Mouse (Mus musculus) G1E (cell line): ENCODE measurements around the gene Gps1. TPM values are rescaled to one million over a fixed set of nuclear protein-coding genes. Genes with fewer than 3 reads are reported as not detected.

Experiments
- ATAC-seq: 2 replicates; pipeline ENCODE4 v1.8.0; 2016; ENCODE audit warnings: mild to moderate bottlenecking; ENCODE audit not compliant: insufficient number of reproducible peaks, poor library complexity, low FRiP score, severe bottlenecking; ENCODE audit errors: extremely low read depth
- DNase-seq: peaks from one replicate; pipeline ENCODE4 v3.0.0; 2012; ENCODE audit warnings: low spot score
- H3K27me3 ChIP-seq: 2 replicates; pipeline ENCODE4 v1.6.1; 2012; ENCODE audit warnings: mild to moderate bottlenecking, low read length, inconsistent platforms; ENCODE audit not compliant: insufficient read depth
- H3K36me3 ChIP-seq: replicated peaks from 2 replicates; pipeline ENCODE3; 2012; ENCODE audit warnings: mild to moderate bottlenecking, inconsistent platforms
- H3K4me1 ChIP-seq: 2 replicates; pipeline ENCODE4 v1.6.1; 2012; ENCODE audit warnings: low read depth, low read length, inconsistent platforms, mixed read lengths; ENCODE audit not compliant: insufficient read depth
- H3K4me3 ChIP-seq: 2 replicates; pipeline ENCODE4 v1.5.1; 2012; ENCODE audit warnings: low read depth, mild to moderate bottlenecking, inconsistent platforms, low read length, moderate library complexity, mixed read lengths
- H3K9me3 ChIP-seq: replicated peaks from 2 replicates; pipeline ENCODE4 v1.6.1; 2012; ENCODE audit warnings: inconsistent platforms
- CTCF ChIP-seq: IDR thresholded peaks from 2 replicates; pipeline ENCODE4 v1.5.1; 2012; ENCODE audit warnings: low read depth, low read length, inconsistent platforms, mixed read lengths
- GATA1 ChIP-seq: IDR thresholded peaks from 2 replicates; pipeline ENCODE4 v1.6.1; 2012; ENCODE audit warnings: borderline replicate concordance, low read length, inconsistent platforms, mixed read lengths
- GATA2 ChIP-seq: IDR thresholded peaks from 2 replicates; pipeline ENCODE4 v1.6.1; 2012; ENCODE audit warnings: low read depth, low read length, inconsistent platforms, borderline replicate concordance
- POLR2AphosphoS5 ChIP-seq: IDR thresholded peaks from 2 replicates; pipeline ENCODE4 v1.6.1; 2012; ENCODE audit warnings: low read depth, low read length, inconsistent platforms; ENCODE audit not compliant: insufficient replicate concordance
- TAL1 ChIP-seq: conservative IDR thresholded peaks from 2 replicates; pipeline ENCODE4 v1.6.1; 2012; ENCODE audit warnings: low read depth, low read length, inconsistent platforms, mixed read lengths
- polyA plus RNA-seq: library from polyadenylated mRNA; stranded (reverse); fragments of >175 nt; gene quantifications from 2 replicates; pipeline ENCODE4 v1.2.3, GENCODE M21; 2012
- total RNA-seq, 2 experiments: library from RNA; stranded (forward) in 1 of 2; stranded (reverse) in 1 of 2; fragments of 200-1000 nt in 1 of 2; fragments of >200 nt in 1 of 2; fragmentation: Nextera tagmentation in 1 of 2; gene quantifications; 2 replicates each; pipeline ENCODE4 v1.2.3; 2014 to 2017

The Gps1 gene
- total RNA-seq (2014; fragmentation: Nextera tagmentation): 109 and 111 TPM in 2 replicates
- total RNA-seq (2017): 110 and 144 TPM in 2 replicates
- polyA plus RNA-seq: 65.9 and 66.5 TPM in 2 replicates

DNA sequence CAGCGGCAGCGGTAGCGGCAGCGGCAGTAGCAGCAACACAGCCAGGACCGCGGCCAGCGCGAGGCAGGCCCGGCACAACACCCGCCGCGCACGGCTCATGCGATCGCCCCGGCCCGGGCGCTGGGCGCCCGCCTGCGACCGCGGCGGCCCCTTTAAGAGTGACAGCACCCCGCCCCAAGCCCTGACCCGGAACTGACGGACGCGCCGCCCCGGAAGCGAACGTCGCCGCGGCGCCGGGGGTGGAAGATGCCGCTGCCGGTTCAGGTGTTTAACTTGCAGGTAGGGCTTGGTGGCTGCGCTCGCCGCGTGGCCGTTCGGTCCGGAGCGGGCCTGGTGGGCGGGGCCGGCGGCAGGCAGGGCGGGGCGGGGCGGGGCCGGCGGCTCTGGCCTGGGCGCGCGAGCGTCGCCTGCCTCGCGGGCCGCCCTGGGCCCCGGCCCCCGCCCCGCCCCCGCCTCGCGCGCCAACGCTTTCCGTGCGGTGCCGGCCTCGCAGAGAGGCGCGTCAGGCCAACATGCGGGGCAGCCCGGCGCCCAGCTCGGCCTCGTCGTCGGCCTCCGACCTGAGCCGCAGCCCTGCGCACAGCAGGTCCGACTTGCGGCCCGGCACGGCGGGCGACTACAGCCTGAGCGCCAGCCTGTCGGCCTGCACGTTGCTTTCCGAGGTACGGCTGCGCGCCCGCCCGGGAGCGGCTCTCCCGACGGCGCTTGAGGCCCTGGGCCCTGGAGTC is at the start of gene Gps1, which contains the start of gene Rfng:
Gene Gps1, plus strand, starts transcription at position 209 of the 728 bp plus-strand sequence.
Gene Rfng, minus strand, starts transcription at position 144 of the 728 bp plus-strand sequence.
- H3K4me1 ChIP-seq: peaks cover 53% of the 10 kb centered on the region
- ATAC-seq: peak; percentile 41
- H3K4me3 ChIP-seq: peak within 1 kb of the TSS; percentile 98
- H3K27me3 ChIP-seq: no peaks in the 10 kb centered on the region
- TF ChIP-seq TAL1 (no peak), CTCF (no peak), GATA1 (no peak), GATA2 (no peak), POLR2AphosphoS5 (no peak)
- no peaks in the 10 kb centered on the region for H3K9me3 ChIP-seq
- peak; percentile 96 for DNase-seq
- H3K36me3 ChIP-seq: peaks cover 80% of the 10 kb centered on the region

DNA sequence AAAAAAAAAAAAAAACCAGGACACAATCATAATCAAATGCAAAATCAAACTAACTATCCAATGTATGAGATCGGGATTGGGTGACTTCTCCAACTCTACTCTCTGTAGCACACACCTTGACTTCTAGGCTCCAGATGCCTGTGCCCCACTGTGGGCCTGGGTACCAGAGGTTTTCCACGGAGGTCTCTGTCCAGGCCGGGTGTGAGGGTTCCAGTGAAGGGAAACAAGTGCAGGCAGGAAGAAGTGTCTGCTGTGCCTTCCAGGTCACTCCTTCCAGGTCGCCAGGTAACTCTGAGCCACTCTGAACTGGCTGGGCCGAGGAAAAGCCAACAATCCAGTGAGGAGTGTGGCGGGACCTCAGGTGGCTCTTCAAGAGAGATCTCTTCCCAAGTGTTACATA is 47.6 kb upstream of the Gps1 start:
- ATAC-seq (no peak), DNase-seq (no peak)
- H3K36me3 ChIP-seq: no peaks in the 10 kb centered on the region
- peaks cover 2% of the 10 kb centered on the region; the same call in 1 of the 2 replicates for H3K9me3 ChIP-seq
- TF ChIP-seq GATA2 (no peak), TAL1 (no peak)
- peaks cover 33% of the 10 kb centered on the region for H3K27me3 ChIP-seq
- H3K4me1 ChIP-seq: no peaks in the 10 kb centered on the region
- H3K4me3 ChIP-seq: no peak overlapping the region

DNA sequence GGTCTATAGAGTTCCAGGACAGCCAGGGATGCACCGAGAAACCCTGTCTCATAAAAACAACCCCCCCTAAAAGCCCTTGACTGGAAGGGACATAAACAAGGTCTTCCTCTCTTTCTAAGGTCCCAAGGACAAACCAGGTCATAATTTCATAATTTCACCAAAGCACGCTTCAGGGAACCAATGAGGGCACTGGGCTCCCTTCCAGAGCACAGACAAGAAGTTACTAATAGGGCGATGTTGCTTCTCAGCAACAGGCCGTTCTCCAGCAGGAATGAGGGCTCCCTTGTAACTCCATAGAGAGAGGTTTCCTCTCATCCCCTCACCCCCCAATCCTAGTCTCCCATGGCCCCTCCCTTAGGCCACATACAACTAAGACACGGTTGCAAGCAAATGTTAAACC is 43.1 kb upstream of the Gps1 start:
- Histone ChIP-seq H3K27me3 (peaks cover 16% of the 10 kb centered on the region), H3K4me1 (no peaks in the 10 kb centered on the region), H3K9me3 (no peaks in the 10 kb centered on the region), H3K4me3 (no peak overlapping the region), H3K36me3 (no peaks in the 10 kb centered on the region)
- TF ChIP-seq TAL1 (no peak), CTCF (no peak), GATA1 (no peak), POLR2AphosphoS5 (no peak), GATA2 (no peak)
- DNase-seq (no peak), ATAC-seq (no peak)

DNA sequence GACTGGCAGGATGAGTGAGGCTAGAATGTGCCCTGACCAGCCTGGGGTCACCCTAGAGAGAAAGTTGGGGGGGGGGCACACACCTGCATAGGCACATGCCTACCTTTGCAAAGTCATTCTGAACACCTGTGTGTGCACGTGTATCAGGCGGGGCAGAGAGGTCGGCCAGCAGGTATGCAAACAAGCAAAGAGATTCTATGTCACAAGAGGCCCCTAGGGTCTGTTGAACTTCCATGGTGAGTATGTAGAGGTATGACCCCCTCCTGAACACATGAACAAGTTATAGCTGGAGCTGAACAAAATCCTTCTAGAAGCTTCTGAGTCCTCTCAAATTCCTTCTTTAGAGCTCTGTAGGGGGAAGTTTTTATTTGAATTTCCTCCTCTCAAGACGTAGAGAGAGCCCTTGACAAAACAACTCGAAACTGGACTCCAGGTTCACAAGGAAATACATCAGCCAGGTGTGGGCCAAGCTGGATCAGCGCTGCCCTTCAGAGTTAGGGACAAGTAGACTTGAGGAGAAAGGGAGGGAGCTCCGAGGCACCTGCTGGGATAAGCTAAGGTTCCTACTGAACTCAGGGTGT is 39.9 kb upstream of the Gps1 start:
- no peaks in the 10 kb centered on the region for H3K9me3 ChIP-seq
- H3K4me3 ChIP-seq: no peak overlapping the region
- H3K27me3 ChIP-seq: peaks cover 12% of the 10 kb centered on the region
- no peaks in the 10 kb centered on the region for H3K4me1 ChIP-seq
- TF ChIP-seq POLR2AphosphoS5 (no peak), GATA1 (no peak), GATA2 (no peak), CTCF (no peak), TAL1 (no peak)
- no peaks in the 10 kb centered on the region for H3K36me3 ChIP-seq
- DNase-seq (no peak), ATAC-seq (no peak)

DNA sequence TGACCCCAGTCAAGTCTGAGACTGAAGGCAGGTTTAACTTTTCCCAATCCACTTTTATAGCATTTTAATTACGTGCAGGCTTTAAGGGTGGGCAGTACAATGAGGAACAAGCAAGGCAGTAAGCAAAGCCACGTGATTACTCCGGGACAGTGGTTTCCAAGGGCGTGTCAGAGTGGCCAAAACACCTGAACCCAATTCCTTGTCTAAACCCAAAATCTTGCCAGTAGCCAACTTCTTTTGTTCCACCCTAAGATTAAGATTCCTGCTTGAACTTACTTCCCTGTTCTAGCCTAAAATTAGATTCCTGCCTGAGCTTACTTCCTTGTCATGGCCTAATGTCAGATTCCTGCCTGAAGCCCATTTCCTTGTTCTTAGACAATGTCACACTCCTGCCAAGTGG is 36.1 kb upstream of the Gps1 start:
- no peak for ATAC-seq
- Histone ChIP-seq H3K4me1 (no peaks in the 10 kb centered on the region), H3K9me3 (no peaks in the 10 kb centered on the region)

DNA sequence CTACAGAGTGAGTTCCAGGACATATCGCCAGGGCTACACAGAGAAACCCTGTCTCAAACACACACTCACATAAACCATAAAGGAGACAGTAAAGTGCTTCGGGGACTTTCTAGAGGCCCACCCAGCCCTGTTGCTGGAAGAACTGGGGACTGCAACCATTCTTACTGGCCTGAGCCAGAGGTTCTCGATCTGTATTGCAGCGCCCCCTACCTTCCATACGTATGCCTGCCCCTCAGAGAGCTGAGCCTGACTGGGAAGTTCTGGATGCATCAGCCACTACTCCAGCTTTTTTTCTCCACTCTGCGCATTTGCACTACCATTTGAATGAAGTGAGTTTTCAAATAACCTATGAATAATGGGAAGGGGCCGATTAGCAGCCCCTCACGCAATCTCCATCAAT is 34.6 kb upstream of the Gps1 start:
- no peak for ATAC-seq
- Histone ChIP-seq H3K27me3 (peaks cover 12% of the 10 kb centered on the region; the same call in 1 of the 2 replicates), H3K36me3 (no peaks in the 10 kb centered on the region), H3K4me1 (no peaks in the 10 kb centered on the region), H3K9me3 (no peaks in the 10 kb centered on the region), H3K4me3 (no peak overlapping the region)
- no peak for TF ChIP-seq GATA1
- peak; percentile 45 for TF ChIP-seq CTCF
- peak; percentile 38 for DNase-seq

More for the DNA sequence above, 36.1 kb upstream of the Gps1 start:
- H3K36me3 ChIP-seq: no peaks in the 10 kb centered on the region
- TF ChIP-seq GATA1: no peak
- no peak for TF ChIP-seq GATA2
- no peak for TF ChIP-seq CTCF
- no peak for TF ChIP-seq POLR2AphosphoS5
- TF ChIP-seq TAL1: no peak
- no peak for DNase-seq
- H3K4me3 ChIP-seq: no peak overlapping the region
- H3K27me3 ChIP-seq: peaks cover 13% of the 10 kb centered on the region; the same call in 1 of the 2 replicates
